Mouse (Mus musculus): ENCODE results near the gene Qsox2.

The Qsox2 gene

DNA sequence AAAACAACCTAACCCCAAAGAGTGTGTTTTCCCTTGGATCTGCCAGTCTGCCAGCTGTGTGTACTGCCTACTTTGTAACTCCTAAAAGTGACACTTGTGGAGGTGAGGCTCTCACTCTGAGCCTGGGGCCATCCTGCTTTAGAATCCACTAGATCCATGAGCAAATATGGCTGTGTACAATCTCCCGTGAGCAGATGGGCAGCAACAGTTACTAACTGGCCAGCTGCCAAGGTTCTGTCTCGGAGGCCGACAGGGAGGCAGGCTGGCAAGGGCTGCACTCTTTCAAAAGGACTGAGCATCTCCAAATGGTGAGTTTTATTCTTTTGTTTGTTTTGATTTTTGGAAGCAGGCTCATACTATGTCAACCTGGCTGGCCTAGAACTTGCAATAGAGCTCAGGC lies 22.8 kb downstream of the Qsox2 start:
- DNase-seq = no peak

GRCm38 (mm10) chr2:26209566-26209965 lies 27.8 kb downstream of the Qsox2 start:
- no peak for DNase-seq

DNA sequence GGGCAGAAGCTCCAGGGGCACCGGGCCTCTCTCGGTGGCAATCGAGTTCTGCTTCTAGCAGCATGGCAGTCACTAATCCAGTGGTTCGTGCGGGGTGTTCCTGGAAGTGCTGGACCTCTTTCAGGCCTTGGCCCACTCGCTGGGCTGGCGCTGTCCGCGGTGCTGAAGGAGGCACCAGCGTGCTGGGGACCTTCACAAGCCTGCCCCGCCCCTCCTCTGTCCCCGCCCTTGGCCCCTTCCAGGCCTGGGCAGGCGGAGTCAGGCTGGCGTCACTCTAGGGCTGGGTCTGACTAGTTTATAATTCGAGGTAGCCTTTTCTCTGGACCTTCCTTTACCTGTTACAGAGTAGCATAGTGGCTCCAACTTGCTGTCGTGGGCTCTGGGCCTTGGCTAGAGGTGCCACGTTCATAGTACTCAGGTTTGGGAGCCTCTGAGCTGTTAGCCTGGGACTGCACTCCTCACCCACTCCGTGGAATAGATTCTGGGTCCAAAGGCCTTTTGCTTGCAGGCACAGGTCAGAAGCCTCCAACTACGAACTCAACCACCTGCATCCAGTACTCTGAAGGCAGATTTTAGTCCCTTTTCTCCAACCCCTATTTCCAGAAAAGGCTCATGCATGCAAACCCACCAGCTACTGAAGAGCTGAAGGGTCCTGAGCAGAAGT lies 29.1 kb downstream of the Qsox2 start, which contains the start of gene Lhx3:
Lhx3 (minus strand) TSS at position 164 of the 664 bp plus-strand sequence.
- DNase-seq = peak; percentile 96

- no peak for DNase-seq
Measured at GRCm38 (mm10) chr2:26207559-26207958, 29.8 kb downstream of the Qsox2 start.

GRCm38 (mm10) chr2:26205761-26206160 lies 31.6 kb downstream of the Qsox2 start:
- DNase-seq = no peak

GRCm38 (mm10) chr2:26205126-26205525 lies 32.2 kb downstream of the Qsox2 start:
- DNase-seq = no peak

DNA sequence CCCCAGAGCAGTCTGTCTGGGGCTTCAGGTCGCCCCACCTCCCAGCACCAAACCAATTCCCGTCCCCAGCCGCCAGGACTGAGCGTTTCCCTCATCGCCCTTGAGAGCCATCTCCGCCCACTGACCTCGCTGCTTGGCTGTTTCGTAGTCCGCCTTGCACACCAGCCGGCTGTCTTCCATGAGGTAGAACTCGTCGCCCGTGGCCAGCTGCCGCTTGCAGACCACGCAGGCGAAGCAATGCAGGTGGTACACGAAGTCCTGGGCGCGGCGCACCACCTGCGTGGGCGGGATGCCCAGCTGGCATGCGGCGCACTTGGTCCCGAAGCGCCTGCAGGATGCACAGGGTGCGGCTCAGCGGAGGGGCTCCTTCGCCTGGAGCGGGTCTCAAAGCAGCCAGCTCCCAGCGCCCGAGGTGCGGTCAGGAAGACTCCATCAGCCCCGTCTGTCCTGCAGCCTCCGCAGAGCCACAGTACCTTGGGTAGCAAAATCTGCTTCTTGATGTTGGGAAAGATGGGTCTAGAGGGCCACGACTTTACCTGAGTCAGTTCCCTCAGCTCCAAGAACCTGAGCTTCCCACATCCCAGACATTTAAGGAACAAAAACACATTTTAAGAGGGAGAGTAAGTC lies 34.4 kb downstream of the Qsox2 start:
- DNase-seq = no peak

GRCm38 (mm10) chr2:26201926-26202848 lies 35.1 kb downstream of the Qsox2 start:
- DNase-seq = no peak

GRCm38 (mm10) chr2:26198488-26198887 lies 38.8 kb downstream of the Qsox2 start:
- no peak for DNase-seq

GRCm38 (mm10) chr2:26194552-26195339 lies 42.6 kb downstream of the Qsox2 start:
- DNase-seq = no peak

GRCm38 (mm10) chr2:26188517-26188916 lies 48.8 kb downstream of the Qsox2 start:
- DNase-seq = peak; percentile 94

DNA sequence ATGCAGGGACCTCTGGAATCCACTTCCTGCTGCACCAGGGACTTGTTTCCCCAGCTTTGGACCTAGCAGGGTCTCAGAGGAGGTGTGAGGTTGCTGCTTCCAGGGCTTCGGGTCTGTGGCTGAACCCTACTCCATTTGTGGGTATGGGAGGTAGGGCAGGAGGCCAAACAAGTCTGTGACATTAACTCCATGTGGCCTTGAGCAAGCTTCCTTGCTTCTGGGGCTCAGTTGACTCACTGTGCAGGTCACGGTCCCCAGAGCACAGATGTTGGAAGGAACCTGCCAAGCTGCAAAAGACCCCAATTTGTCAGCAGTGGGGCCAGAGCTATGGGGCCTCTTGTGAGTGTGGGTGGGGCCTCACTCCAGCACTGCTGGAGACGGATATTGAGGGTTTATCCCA lies 53.0 kb downstream of the Qsox2 start:
- no peak for DNase-seq

DNA sequence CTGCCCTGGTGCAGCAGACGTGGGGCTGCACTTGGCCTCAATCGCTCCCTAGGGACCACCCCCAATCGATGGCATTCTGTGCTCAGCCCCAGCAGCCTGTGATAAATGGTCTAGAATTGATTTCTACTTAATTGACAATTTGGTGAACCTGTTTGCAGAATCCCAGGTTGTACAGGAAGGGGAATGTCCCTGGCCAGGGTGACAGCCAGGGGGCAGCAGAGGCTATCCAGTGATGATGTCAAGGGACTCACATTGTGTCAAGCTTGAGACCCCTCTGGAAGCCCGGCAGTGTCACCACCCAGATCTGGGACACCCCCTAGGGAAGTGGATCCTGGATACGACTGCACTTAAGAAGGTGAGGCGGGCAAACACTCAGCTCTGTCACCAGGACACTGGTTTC lies 54.7 kb downstream of the Qsox2 start:
- DNase-seq = no peak

GRCm38 (mm10) chr2:26177189-26177588 lies 60.1 kb downstream of the Qsox2 start:
- no peak for DNase-seq

GRCm38 (mm10) chr2:26176731-26177130 lies 60.6 kb downstream of the Qsox2 start:
- DNase-seq = no peak

GRCm38 (mm10) chr2:26175191-26175590 lies 62.1 kb downstream of the Qsox2 start:
- no peak for DNase-seq

- no peak for DNase-seq
Measured at GRCm38 (mm10) chr2:26172166-26172565, 65.2 kb downstream of the Qsox2 start.

- DNase-seq = no peak
Measured at GRCm38 (mm10) chr2:26170376-26170775, 66.9 kb downstream of the Qsox2 start.

- peak; percentile 89 for DNase-seq
Measured at GRCm38 (mm10) chr2:26168843-26169579, 68.3 kb downstream of the Qsox2 start.

DNA sequence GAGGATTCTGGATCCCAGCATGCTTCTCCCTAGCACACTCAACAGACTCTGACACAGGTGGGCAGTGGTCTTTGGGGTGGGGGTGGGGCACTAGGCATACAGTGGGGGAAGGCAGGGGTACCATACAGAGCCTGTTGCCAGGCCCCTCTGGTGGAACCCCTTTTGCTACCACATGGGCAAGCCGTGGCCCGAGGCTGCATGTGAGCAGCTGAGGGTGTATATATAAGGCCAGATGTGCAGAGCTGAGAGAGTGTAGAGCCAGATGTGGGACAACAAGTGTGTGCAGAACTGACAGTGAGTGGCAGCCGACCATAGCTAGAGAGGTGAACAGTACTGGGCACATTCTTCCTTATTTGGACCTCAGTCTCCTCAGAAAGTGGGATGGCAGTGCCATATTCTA lies 70.4 kb downstream of the Qsox2 start:
- peak; percentile 73 for DNase-seq
